Mouse (Mus musculus): ENCODE results near the gene H2afy. TPM values are rescaled to one million over a fixed set of nuclear protein-coding genes. Genes with fewer than 3 reads are reported as not detected.

The H2afy gene
- polyA plus RNA-seq, 1 experiment from 2014 or later: 150 TPM

DNA sequence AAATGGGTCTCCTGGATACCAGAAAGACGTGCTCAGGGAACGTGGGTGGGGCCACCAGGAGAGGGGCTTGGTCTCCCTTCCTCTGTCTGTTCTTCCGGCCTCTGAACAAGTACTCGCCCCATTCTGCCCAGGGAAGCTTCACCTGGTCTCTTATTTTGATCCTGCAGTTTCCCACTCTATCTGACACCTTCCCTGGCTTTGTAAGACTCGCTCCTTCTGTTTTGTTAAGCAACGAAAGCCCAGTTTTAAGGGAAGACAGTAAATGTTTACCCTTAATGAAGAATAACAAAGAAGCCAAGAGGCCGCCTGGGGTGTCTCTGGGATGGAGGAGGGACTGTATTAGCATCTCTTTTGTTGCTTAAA is 7.0 kb upstream of the H2afy start:
- WGBS: 22% methylated on average over 7 of the region's 7 CpGs
- DNase-seq (ENCODE audit: low spot score) (no peak), ATAC-seq (ENCODE audit: low FRiP score, low TSS enrichment) (no peak)
- H3K4me1 ChIP-seq (replicated peaks; ENCODE audit: control insufficient read depth, insufficient read depth): 0 out of 2 replicates have a peak, but pooled peaks cover 3% of the 10 kb centered on the region
- H3K9me3 ChIP-seq (ENCODE audit: control insufficient read depth, low read length): no peaks in the 10 kb centered on the region
- H3K9ac ChIP-seq (ENCODE audit: low read length): no peak overlapping the region
- peak overlapping the region; percentile 70; the same call in 1 of the 2 replicates for H3K27ac ChIP-seq (replicated peaks)
- H3K27me3 ChIP-seq (ENCODE audit: control insufficient read depth, insufficient read depth, low read length): no peaks in the 10 kb centered on the region
- TF ChIP-seq EP300 (optimal IDR thresholded peaks at IDR 0.05) (no peak), CTCF (IDR thresholded peaks at IDR 0.05; ENCODE audit: low read depth) (no peak)
- H3K4me3 ChIP-seq (ENCODE audit: low read depth, low read length): no peak overlapping the region
- H3K4me2 ChIP-seq (replicated peaks; ENCODE audit: low read depth): no peak overlapping the region
- H3K36me3 ChIP-seq (ENCODE audit: control insufficient read depth, insufficient read depth, low read length): no peaks in the 10 kb centered on the region

DNA sequence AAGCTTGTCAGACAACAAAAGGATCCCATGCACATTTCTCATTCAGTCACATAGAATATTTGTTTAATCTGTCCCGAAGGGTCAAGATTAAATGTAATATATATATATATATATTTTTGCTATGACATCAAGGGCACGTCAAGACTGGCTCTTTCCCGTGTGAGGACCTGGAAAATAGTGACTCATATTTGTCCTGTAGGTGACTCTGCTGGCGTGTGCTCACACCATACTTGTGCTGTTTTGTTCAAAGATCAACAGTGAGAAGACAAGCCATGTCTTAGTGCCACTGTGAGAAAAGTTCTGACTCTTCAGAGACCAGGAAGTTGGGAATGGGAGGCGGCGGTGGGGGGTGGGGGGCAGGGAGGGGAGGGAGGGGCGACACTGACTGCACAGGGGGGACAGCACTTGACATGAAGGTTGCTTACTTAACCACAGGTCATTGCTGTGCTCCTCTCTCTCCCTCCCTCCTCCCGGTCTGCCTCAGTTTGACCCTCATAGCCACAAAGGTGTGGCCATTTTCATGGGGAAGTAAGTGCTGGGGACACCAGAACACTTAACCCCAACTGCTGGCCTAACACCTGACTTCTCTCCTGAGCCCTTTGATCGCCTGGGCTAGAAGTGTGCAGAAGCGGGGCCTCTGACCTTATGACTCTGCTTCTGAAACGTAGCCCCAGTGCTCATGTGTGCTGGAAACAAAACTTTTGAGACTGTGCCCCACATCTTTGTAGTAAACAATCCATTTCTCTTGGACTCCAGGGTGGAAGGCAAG is 6.4 kb upstream of the H2afy start:
- Histone ChIP-seq H3K4me2 (replicated peaks; ENCODE audit: low read depth) (no peak overlapping the region), H3K27me3 (ENCODE audit: control insufficient read depth, insufficient read depth, low read length) (no peaks in the 10 kb centered on the region), H3K36me3 (ENCODE audit: control insufficient read depth, insufficient read depth, low read length) (no peaks in the 10 kb centered on the region), H3K27ac (replicated peaks) (peak overlapping the region; percentile 70), H3K4me1 (replicated peaks; ENCODE audit: control insufficient read depth, insufficient read depth) (0 out of 2 replicates have a peak, but pooled peaks cover 3% of the 10 kb centered on the region), H3K4me3 (ENCODE audit: low read depth, low read length) (no peak overlapping the region), H3K9ac (ENCODE audit: low read length) (no peak overlapping the region), H3K9me3 (ENCODE audit: control insufficient read depth, low read length) (no peaks in the 10 kb centered on the region)
- WGBS: 35% methylated on average over 10 of the region's 11 CpGs
- no peak for DNase-seq (ENCODE audit: low spot score)
- peak; percentile 81 for ATAC-seq (ENCODE audit: low FRiP score, low TSS enrichment)
- TF ChIP-seq EP300 (optimal IDR thresholded peaks at IDR 0.05) (no peak), CTCF (IDR thresholded peaks at IDR 0.05; ENCODE audit: low read depth) (no peak)

DNA sequence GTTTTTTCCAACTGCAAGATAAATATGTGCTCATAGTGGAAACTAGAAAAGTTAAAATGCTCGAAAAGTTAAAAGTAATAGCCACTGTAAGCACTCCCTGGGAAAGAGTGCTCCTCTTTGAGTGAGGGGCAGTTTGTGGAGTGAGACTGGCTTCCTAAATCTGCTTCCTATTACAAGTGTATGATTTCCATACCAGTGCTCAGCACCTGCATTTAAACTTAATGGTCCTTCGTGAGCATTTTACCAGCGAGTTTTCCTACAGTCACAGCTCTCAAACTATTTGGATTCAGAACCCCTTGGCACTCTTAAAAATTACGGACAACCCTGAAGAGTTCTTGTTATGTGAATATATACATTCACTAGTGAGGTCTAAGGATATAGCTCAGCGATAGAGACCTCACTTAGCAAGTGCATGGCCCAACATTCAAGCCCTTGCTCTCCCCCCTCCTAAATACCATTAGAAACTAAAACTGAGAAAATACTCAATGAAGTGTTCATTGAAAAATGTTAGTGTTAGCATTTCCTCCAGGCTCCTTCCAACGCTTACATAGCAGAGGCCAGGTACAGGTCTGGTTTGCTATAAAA is 3.1 kb upstream of the H2afy start:
- H3K4me1 ChIP-seq (replicated peaks; ENCODE audit: control insufficient read depth, insufficient read depth): peaks cover 6% of the 10 kb centered on the region; the same call in 1 of the 2 replicates
- no peak overlapping the region for H3K27ac ChIP-seq (replicated peaks)
- H3K4me2 ChIP-seq (replicated peaks; ENCODE audit: low read depth): no peak overlapping the region
- no peak overlapping the region for H3K9ac ChIP-seq (ENCODE audit: low read length)
- TF ChIP-seq CTCF (IDR thresholded peaks at IDR 0.05; ENCODE audit: low read depth) (no peak), EP300 (optimal IDR thresholded peaks at IDR 0.05) (no peak)
- 55% methylated on average over 6 of the region's 6 CpGs for WGBS
- no peak for DNase-seq (ENCODE audit: low spot score)
- H3K4me3 ChIP-seq (ENCODE audit: low read depth, low read length): no peak overlapping the region
- H3K36me3 ChIP-seq (ENCODE audit: control insufficient read depth, insufficient read depth, low read length): no peaks in the 10 kb centered on the region
- H3K9me3 ChIP-seq (ENCODE audit: control insufficient read depth, low read length): no peaks in the 10 kb centered on the region
- H3K27me3 ChIP-seq (ENCODE audit: control insufficient read depth, insufficient read depth, low read length): no peaks in the 10 kb centered on the region
- ATAC-seq (ENCODE audit: low FRiP score, low TSS enrichment): no peak

- under 1% methylated on average over 59 of the region's 89 CpGs for WGBS
- ATAC-seq (ENCODE audit: low FRiP score, low TSS enrichment): peak; percentile 86
- Histone ChIP-seq H3K27ac (replicated peaks) (peak overlapping the region; percentile 92), H3K9me3 (ENCODE audit: control insufficient read depth, low read length) (no peaks in the 10 kb centered on the region), H3K4me2 (replicated peaks; ENCODE audit: low read depth) (peak overlapping the region; percentile 93), H3K9ac (ENCODE audit: low read length) (peak overlapping the region; percentile 98), H3K27me3 (ENCODE audit: control insufficient read depth, insufficient read depth, low read length) (no peaks in the 10 kb centered on the region), H3K4me1 (replicated peaks; ENCODE audit: control insufficient read depth, insufficient read depth) (peaks cover 12% of the 10 kb centered on the region; the same call in 1 of the 2 replicates), H3K36me3 (ENCODE audit: control insufficient read depth, insufficient read depth, low read length) (no peaks in the 10 kb centered on the region), H3K4me3 (ENCODE audit: low read depth, low read length) (peak overlapping the region; percentile 96)
- peak; percentile 91 for DNase-seq (ENCODE audit: low spot score)
- TF ChIP-seq CTCF (IDR thresholded peaks at IDR 0.05; ENCODE audit: low read depth) (no peak), EP300 (optimal IDR thresholded peaks at IDR 0.05) (no peak)
These were observed 719 bp downstream of the H2afy start for GRCm38 (mm10) chr13:56135231-56136052.

DNA sequence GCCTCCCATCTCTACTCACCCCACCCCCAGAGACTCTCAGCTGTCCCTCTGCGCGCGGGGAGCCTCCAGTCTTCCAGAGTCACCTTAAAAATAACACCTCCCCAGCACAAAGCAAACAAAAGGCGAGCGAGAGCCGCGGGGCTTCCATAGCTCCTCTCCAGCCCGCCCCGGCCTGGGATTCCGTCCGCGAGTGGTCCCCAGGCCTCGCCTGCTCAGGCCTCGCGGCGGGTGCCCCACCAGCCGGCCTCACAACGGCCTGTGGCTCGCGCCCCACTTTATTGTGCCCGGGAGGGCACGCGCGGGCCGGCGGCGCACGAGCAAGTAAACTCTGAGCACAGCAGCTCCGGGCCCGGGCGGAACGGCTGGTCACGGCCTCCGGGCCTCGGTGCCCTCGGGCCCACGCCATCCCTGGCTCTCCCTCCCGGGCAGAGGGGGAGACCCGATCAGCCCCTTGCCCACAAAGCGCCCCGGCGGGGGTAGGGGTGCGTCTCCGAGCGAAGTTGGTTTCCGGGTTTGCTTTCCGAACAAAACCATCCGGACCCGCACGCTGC is 1.5 kb downstream of the H2afy start:
- DNase-seq (ENCODE audit: low spot score) (peak; percentile 60), ATAC-seq (ENCODE audit: low FRiP score, low TSS enrichment) (peak; percentile 45)
- Histone ChIP-seq H3K36me3 (ENCODE audit: control insufficient read depth, insufficient read depth, low read length) (no peaks in the 10 kb centered on the region), H3K27me3 (ENCODE audit: control insufficient read depth, insufficient read depth, low read length) (no peaks in the 10 kb centered on the region), H3K4me2 (replicated peaks; ENCODE audit: low read depth) (peak overlapping the region; percentile 93), H3K27ac (replicated peaks) (peak overlapping the region; percentile 92), H3K9me3 (ENCODE audit: control insufficient read depth, low read length) (no peaks in the 10 kb centered on the region), H3K9ac (ENCODE audit: low read length) (peak overlapping the region; percentile 98), H3K4me3 (ENCODE audit: low read depth, low read length) (peak overlapping the region; percentile 96), H3K4me1 (replicated peaks; ENCODE audit: control insufficient read depth, insufficient read depth) (peaks cover 12% of the 10 kb centered on the region; the same call in 1 of the 2 replicates)
- WGBS: under 1% methylated on average over 27 of the region's 50 CpGs
- TF ChIP-seq CTCF (IDR thresholded peaks at IDR 0.05; ENCODE audit: low read depth) (no peak), EP300 (optimal IDR thresholded peaks at IDR 0.05) (no peak)
